14 mouse cellular contexts compared by ENCODE assay signal in genomic region chr6:4375465-4376037, GRCm38 (mm10).
DNase-seq lines count a peak whose midpoint lies in the region; ATAC-seq and TF ChIP-seq lines count a peak whose summit lies in the region.
"Had no signal": no experiment of that assay in that cellular context is flagged by ENCODE, and none has a peak within 500 bp of the region (broad histone marks: within the 10 kb centered on the region; RNA-seq: fewer than 3 reads in every experiment).

No protein-coding gene starts in this region.

- H3K79me2 ChIP-seq in MEL (ENCODE audit: control insufficient read depth, insufficient read depth, low read length, poor library complexity) = no peaks in the 10 kb centered on the region

- H3K9ac ChIP-seq in kidney, embryonic 15.5 days = no peak overlapping the region
- H3K9ac ChIP-seq in MEL (ENCODE audit: control insufficient read depth, low read depth, low read length, poor library complexity, severe bottlenecking) = no peak overlapping the region
- H3K9ac ChIP-seq in stomach, postnatal 0 days (ENCODE audit: low read length) = no peak overlapping the region
- H3K9ac ChIP-seq: intestine, embryonic 15.5 days had no signal

- DNase-seq in cerebellum, postnatal 10 days = peak; percentile 14 to 42
- DNase-seq in cerebellum, postnatal 25 days = no peak
- no peak for DNase-seq in kidney, adult 9 months
- peak; percentile 4 for DNase-seq in MEL (ENCODE audit: low read depth, low spot score)
- DNase-seq in kidney, postnatal 14 days = peak; percentile 16
- DNase-seq in stomach, postnatal 0 days (ENCODE audit: low spot score) = no peak
- DNase-seq in spleen, adult 18-20 months = no peak
- DNase-seq: cerebellum, adult 8-10 months; thymus, postnatal 14 days had no signal

- no peak overlapping the region for H3K27ac ChIP-seq in kidney, embryonic 15.5 days
- no peak overlapping the region for H3K27ac ChIP-seq in MEL (ENCODE audit: control insufficient read depth, low read depth, low read length)
- no peak overlapping the region for H3K27ac ChIP-seq in stomach, postnatal 0 days (replicated peaks)
- H3K27ac ChIP-seq: forebrain, embryonic 10.5 days; intestine, embryonic 15.5 days had no signal

- H3K4me3 ChIP-seq in kidney, embryonic 15.5 days (replicated peaks) = no peak overlapping the region
- no peak overlapping the region for H3K4me3 ChIP-seq in MEL (ENCODE audit: control insufficient read depth in 1 of 2, insufficient read depth in 1 of 2, low read depth in 2 of 2, low read length in 2 of 2)
- H3K4me3 ChIP-seq in stomach, postnatal 0 days (ENCODE audit: low read depth, low read length) = no peak overlapping the region
- H3K4me3 ChIP-seq: forebrain, embryonic 10.5 days; intestine, embryonic 15.5 days; myocyte had no signal

- no peaks in the 10 kb centered on the region for H3K27me3 ChIP-seq in kidney, embryonic 15.5 days
- H3K27me3 ChIP-seq in MEL (ENCODE audit: control insufficient read depth in 1 of 2, insufficient read depth in 2 of 2, low read length in 2 of 2) = peaks cover 0 to 5% of the 10 kb centered on the region in 2 experiments
- H3K27me3 ChIP-seq in stomach, postnatal 0 days (ENCODE audit: control insufficient read depth, insufficient read depth, low read length) = no peaks in the 10 kb centered on the region
- H3K27me3 ChIP-seq: intestine, embryonic 15.5 days had no signal

- 0 out of 2 replicates have a peak, but pooled peaks have one; percentile 54 for ATAC-seq in kidney, embryonic 15.5 days (replicated peaks; ENCODE audit: low FRiP score)
- ATAC-seq in stomach, postnatal 0 days (ENCODE audit: low FRiP score, low TSS enrichment) = no peak
- ATAC-seq: intestine, embryonic 15.5 days had no signal

- no peak for TF ChIP-seq CTCF in MEL (IDR thresholded peaks at IDR 0.05 in 2 of 3, conservative IDR thresholded peaks at IDR 0.05 in 1 of 3; ENCODE audit: control insufficient read depth in 1 of 3, insufficient read depth in 1 of 3, low read depth in 2 of 3, low read length in 3 of 3, poor library complexity in 1 of 3, severe bottlenecking in 1 of 3)
- no peak for TF ChIP-seq CTCF in stomach, postnatal 0 days (IDR thresholded peaks at IDR 0.05; ENCODE audit: low read depth)

- TF ChIP-seq RAD21 in MEL (IDR thresholded peaks at IDR 0.05; ENCODE audit: low read depth, low read length) = no peak

- WGBS in kidney, embryonic 15.5 days = 60% methylated on average over 12 of the region's 12 CpGs
- WGBS in stomach, postnatal 0 days = 50% methylated on average over 12 of the region's 12 CpGs

- no peaks in the 10 kb centered on the region for H3K36me3 ChIP-seq in kidney, embryonic 15.5 days
- H3K36me3 ChIP-seq in MEL (ENCODE audit: control insufficient read depth in 1 of 2, insufficient read depth in 2 of 2, low read length in 2 of 2) = no peaks in the 10 kb centered on the region
- H3K36me3 ChIP-seq in stomach, postnatal 0 days (ENCODE audit: control insufficient read depth, insufficient read depth, low read length) = no peaks in the 10 kb centered on the region
- H3K36me3 ChIP-seq: forebrain, embryonic 10.5 days; intestine, embryonic 15.5 days had no signal

- TF ChIP-seq POLR2A in MEL (IDR thresholded peaks at IDR 0.05; ENCODE audit: control insufficient read depth in 1 of 2, insufficient read depth in 1 of 2, low read depth in 1 of 2, low read length in 2 of 2, poor library complexity in 1 of 2) = no peak

- H3K4me2 ChIP-seq in kidney, embryonic 15.5 days = 0 out of 2 replicates have a peak overlapping the region, but pooled peaks have one; percentile 7
- H3K4me2 ChIP-seq in stomach, postnatal 0 days (replicated peaks; ENCODE audit: low read depth) = no peak overlapping the region
- H3K4me2 ChIP-seq: intestine, embryonic 15.5 days; liver, embryonic 11.5 days had no signal

- H3K9me3 ChIP-seq in kidney, embryonic 15.5 days (replicated peaks) = no peaks in the 10 kb centered on the region
- no peaks in the 10 kb centered on the region for H3K9me3 ChIP-seq in MEL (replicated peaks; ENCODE audit: insufficient read depth, low read length)
- H3K9me3 ChIP-seq in stomach, postnatal 0 days (ENCODE audit: control insufficient read depth, low read length) = no peaks in the 10 kb centered on the region
- H3K9me3 ChIP-seq: forebrain, embryonic 10.5 days; intestine, embryonic 15.5 days had no signal

- 0 out of 2 replicates have a peak, but pooled peaks cover 2% of the 10 kb centered on the region for H3K4me1 ChIP-seq in kidney, embryonic 15.5 days
- no peaks in the 10 kb centered on the region for H3K4me1 ChIP-seq in MEL (ENCODE audit: control insufficient read depth in 1 of 2, insufficient read depth in 2 of 2, low read length in 2 of 2)
- no peaks in the 10 kb centered on the region for H3K4me1 ChIP-seq in stomach, postnatal 0 days (replicated peaks; ENCODE audit: control insufficient read depth, insufficient read depth)
- H3K4me1 ChIP-seq: forebrain, embryonic 10.5 days; intestine, embryonic 15.5 days had no signal

- no peak for TF ChIP-seq EP300 in MEL (IDR thresholded peaks at IDR 0.05; ENCODE audit: low read depth in 1 of 2, low read length in 2 of 2)
- no peak for TF ChIP-seq EP300 in stomach, postnatal 0 days (optimal IDR thresholded peaks at IDR 0.05)

TF ChIP-seq in MEL, 35 proteins besides CTCF, POLR2A, EP300 and RAD21:
- TF ChIP-seq CHD2 (IDR thresholded peaks at IDR 0.05; ENCODE audit: low read length) = no peak
- TF ChIP-seq ELF1 (IDR thresholded peaks at IDR 0.05; ENCODE audit: low read depth, low read length) = no peak
- TF ChIP-seq CHD1 (IDR thresholded peaks at IDR 0.05; ENCODE audit: low read depth, low read length) = no peak
- no peak for TF ChIP-seq SIN3A (IDR thresholded peaks at IDR 0.05; ENCODE audit: low read length)
- TF ChIP-seq ZKSCAN1 (IDR thresholded peaks at IDR 0.05; ENCODE audit: low read depth, low read length) = no peak
- no peak for TF ChIP-seq TBP (IDR thresholded peaks at IDR 0.05; ENCODE audit: low read depth, low read length)
- no peak for TF ChIP-seq USF2 (IDR thresholded peaks at IDR 0.05; ENCODE audit: borderline replicate concordance in 1 of 2, insufficient read depth in 1 of 2, low read depth in 1 of 2, low read length in 2 of 2)
- no peak for TF ChIP-seq ZMIZ1 (IDR thresholded peaks at IDR 0.05; ENCODE audit: low read depth, low read length)
- TF ChIP-seq JUND (IDR thresholded peaks at IDR 0.05; ENCODE audit: low read depth, low read length) = no peak
- no peak for TF ChIP-seq ETS1 (IDR thresholded peaks at IDR 0.05; ENCODE audit: low read depth, low read length)
- TF ChIP-seq TAL1 (IDR thresholded peaks at IDR 0.05; ENCODE audit: low read length) = no peak

Comparison
In these comparisons a context has a peak if more than half of its experiments do, and no peak if none do; other contexts are left out.
1. DNase-seq: peak in cerebellum, postnatal 10 days (2 of 2), MEL (single experiment) and kidney, postnatal 14 days (single experiment); none in cerebellum, postnatal 25 days (0 of 2), kidney, adult 9 months (single experiment), stomach, postnatal 0 days (single experiment) and spleen, adult 18-20 months (0 of 2).